Mouse (Mus musculus): ENCODE data around the gene Clnk.
"Not testable (repeated sequence)": the region's sequence is repeated elsewhere in the genome, so short reads cannot be mapped to it uniquely, and the experiment has no call there.

Gene Clnk

DNA sequence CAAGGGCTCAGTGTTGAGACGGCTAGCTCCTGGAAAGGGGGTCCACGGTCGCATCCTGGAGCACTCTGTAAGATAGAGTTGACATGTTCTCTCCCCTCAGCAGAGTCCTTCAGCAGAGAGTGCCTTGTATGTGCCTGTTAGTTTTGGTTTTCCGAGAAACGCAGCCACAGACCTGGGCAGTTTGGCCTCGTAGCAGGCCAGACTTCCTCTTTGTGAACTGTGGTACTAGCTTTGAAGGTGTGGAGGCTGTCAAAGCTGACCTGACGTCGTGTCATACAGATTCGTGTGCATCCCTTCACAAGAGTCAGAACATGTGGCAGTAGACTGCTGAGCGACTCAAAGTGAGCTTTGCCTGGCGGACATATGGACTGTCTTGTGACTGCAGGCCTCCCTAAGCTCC, at the start of gene Clnk:
Gene Clnk, minus strand, starts transcription at position 191 of the 400 bp plus-strand sequence.
- no peak for DNase-seq (ENCODE audit: low read depth, low spot score)

DNA sequence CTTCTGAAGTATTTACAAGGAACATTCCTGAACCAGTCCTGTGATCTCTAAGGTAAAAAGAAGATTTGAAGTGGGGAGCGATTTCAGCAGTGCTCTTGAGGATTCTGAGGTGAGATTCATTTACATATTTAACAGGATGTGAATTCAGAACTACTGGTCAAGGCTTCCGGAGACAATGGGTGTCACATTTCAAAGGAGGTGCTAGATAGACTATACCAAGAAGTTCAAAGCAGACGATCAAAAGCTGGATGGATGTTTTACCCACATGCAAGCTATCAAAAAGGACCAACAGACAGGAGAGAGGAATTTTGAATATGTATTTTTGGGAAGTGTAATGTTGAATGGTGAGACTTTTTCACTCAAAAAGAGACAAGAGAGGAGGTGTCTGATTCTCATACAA, 28.7 kb upstream of the Clnk start:
- no peak for DNase-seq (ENCODE audit: low read depth, low spot score)

DNA sequence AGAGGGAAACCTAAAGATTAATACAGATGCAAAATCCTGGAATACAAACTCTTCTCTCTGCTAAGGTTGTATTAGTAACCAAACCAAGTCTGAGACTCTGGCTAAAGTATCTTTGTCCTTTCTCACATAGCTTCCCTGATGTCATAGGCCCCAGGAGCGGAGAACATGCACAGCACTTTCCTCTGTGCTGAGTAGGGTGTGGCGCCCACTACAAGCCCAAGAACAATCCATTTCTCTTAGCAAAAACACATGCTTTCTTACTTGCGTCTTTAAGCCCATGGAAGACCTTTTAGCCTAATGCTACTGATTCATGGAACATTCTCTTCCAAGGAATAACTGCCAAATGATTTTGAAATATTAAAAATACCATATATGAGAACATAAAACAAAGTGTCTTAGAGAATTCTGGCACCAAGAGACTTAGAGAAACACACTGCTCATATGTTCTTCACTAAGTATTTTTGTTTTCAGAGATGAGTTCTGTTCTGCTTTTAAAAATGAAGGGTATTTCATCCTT, 28.0 kb upstream of the Clnk start:
- no peak for DNase-seq (ENCODE audit: low read depth, low spot score)

DNA sequence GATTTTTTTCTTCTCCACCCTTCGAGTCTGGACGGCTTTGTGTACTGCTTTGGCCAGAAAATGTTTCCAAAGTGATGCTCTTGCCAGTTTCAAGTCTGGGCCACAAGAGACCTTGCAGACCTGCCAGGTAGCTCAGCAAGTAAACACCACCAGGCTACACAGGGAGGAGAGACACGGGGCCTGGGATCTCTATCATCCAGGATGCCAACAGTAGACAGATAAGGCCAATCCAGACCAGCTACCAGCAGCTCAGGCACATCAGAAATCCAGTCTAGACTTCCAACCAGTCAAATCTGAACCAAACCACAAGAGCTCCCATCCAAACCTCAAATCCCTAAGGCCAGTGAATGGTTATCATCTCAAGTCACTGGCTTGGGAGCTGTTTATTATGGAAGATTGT, 26.3 kb upstream of the Clnk start:
- DNase-seq (ENCODE audit: low read depth, low spot score) = no peak

DNA sequence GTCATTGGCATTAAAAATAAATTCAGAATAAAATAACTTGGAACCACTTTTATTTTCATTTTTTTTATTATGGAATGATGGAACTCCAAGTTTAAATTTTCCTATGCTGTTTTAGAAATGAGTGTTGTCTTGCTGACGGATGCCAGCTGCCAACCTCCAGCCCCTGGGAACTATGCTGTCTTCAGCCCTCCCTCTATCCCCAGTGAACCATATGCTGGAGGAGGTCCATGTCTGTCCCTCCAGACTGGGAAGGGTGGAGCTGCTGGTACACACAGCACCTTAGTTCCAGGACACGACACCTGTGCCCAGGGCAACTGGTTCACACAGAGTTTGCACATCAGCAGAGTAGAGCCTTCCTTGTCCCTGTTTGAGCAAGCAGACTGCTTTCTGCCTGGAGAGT, 22.4 kb upstream of the Clnk start:
- no peak for DNase-seq (ENCODE audit: low read depth, low spot score)

DNA sequence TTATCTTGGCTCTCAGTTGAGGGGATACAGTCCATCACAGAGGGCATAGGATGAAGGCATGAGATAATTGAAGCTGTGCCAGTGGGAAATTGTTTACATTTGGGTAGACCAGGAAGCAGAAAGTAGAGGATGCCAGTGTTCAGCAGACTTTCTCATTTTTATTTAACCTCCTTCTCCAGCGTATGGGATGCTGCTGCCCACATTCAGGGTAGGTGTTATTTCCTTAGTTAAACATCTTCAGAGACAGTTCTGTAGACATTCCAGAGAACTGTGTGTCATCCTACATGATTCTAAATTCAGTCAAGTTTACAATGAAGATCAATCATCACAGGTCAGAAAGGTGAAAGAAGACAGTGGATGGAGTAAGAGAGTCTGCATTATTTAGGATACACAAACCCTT, 12.0 kb upstream of the Clnk start:
- DNase-seq (ENCODE audit: low read depth, low spot score) = no peak

DNA sequence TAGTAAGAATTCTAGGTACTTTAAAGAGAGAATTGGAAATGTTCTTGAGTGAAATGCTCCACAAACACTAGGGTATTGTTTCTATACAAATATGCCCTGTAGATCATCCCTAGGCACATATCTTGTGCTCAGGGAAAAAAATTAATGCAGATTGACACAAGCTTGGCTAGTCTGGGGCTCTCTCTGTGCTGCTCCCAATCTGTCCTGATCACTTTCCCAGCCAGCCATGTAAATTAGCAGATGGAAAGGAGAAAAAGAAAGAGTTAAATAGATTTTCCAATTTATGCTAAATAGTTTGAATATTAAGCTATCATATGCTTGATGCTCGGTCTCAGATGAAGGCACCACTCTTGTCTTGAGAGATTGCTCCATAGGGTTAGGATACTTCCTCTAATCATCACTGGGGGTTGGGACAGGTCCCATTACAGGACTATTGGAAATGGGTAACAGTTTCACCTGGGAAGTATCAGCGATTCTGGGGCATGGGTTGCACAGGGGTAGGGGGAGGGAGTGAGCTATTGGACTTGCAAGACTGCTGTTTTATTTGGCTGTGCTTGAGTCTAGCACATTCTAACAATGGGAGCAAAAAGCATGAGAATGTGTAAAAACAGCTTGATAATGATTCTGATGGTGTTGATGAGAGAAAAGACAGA, 10.1 kb upstream of the Clnk start:
- DNase-seq (ENCODE audit: low read depth, low spot score) = no peak

DNA sequence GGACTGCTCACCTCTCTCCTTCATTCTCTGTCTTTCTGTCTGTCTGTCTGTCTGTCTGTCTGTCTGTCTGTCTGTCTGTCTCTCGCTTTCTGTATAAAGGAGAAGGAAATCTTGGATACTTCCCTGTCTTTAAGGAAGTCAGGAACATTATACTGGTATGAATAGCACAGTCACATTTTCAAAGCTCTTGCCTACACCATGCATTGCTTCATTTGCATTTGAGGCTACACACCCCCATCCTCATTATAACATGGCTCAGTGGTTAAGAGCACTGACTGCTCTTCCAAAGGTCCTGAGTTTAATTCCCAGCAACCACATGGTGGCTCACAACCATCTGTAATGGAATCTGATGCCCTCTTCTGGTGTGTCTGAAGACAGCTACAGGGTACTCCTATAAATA, 6.0 kb upstream of the Clnk start:
- DNase-seq (ENCODE audit: low read depth, low spot score) = not testable (repeated sequence)

DNA sequence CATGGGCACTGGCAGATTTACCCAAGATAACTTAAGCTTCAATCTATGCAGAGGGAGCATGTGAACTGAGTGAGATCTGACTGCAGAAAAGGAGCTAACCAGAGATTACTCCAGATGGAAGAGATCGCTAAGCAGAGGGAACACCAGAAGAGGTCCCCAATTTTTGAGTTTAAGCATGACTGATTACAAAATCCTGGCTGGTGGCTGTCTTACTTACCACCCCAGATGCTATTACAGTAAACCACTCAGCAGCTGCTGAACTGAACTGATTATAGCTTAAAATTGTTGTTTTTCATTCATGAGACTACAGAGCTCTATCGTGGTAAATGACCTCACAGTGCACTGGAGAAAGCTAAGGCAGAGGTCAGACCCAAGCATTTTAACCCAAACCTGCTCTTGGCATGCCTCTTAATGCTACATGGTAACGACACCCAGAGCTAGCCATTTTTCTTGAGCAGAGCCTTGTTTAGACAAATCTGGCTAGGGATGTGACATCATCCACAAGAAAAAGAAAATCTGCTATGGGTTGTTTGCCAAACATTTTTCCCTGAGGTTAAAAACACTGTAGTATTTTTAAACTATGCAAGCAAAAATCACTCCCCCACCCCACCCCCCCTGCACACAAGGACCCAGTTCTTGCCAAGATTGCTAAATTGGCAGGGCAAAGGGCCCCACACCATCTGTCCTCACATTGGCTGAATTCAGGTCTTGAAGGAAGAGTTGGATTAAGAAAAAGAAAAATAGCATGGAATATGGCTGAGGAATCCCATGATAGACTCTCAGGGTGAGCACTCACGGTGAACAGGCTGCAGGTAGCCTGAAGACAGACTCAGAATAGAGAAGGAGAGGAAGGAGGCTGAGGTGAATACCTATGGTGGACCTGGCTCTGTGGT, 5.4 kb upstream of the Clnk start:
- no peak for DNase-seq (ENCODE audit: low read depth, low spot score)

DNA sequence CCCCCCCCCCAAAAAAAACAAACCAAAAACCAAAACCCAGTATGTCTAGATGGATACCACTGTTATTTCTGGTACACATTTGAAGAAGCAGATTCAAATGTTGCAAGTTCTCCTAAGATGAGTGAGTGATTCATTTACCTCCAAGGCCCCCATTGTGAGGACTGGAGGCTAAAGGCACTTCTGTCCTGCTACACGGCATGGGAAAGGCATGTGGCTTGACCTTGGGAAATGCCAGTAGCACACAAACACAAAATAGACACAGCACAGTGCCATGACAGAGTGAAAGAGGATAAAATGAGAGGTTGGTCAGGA, 4.8 kb upstream of the Clnk start:
- no peak for DNase-seq (ENCODE audit: low read depth, low spot score)

DNA sequence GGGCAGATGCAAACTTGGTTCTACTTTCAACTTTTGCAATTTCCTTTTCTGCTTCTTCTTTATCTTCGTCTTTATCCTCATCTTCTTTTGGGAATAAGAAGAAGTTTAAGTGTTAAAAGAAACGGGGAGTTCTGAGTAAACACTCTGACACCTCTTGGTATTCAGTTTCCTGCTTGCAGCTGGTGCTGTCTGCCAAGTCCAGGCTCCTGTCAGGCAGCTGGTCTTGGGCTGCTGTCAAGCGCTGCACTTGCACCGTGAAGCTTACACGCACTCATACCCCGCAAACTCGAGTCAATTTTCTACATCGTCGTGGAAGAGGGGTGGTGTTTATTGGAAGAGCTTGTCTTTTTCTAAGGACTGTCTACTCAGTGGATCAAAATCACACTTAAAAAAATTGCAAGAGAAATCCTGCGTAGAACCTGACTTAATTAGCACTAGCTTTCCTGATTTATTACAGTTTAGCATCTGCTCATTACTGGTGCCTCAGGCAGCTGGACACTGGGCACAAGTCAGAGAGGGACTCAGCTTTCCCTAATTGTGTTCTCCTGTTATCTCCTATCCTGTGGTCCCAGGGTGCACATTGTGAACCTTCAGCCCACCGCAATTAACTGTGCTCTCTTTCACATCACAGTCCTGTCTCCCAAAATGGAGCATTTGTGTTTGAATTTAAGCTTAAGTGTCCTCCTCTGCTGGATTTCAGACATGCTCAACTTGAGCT, 3.5 kb upstream of the Clnk start:
- no peak for DNase-seq (ENCODE audit: low read depth, low spot score)

DNA sequence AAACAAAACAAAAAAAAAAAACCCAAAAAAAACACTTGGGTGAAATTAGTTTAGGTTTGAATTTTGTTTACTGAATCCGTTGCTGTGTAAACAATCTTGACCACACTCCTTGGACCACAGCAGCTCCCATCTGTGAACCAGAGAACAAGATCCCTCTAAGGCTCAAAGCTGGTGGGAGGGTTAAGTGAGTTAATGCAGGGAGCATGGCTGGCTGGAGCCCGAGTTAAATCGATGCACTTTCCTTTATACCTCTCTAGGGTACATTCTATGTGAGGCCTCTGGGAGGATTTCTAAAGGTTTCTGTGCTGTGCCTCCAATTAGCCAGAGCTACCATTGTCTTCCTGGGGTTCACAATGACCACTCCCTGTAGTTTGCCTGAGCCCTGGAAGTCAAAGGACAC, 1.2 kb downstream of the Clnk start:
- no peak for DNase-seq (ENCODE audit: low read depth, low spot score)

DNA sequence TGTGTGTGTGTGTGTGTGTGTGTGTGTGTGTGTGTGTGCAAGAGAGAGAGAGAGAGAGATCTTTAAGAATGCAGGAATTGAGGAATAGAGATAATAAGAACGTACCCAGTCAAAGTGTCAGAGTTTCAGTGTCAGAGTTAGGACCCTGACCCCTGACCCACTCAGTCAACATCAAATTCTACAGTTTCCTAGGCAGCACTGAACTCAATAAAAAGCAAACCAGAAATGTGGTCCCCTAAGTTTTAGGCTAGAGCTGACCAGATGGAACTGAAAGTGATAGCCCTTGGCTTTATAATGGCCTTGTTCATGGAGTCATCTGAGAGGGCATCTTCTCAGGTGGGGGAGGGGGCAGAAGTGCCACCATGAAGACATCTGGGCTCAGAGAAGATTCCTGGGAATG, 1.7 kb downstream of the Clnk start:
- DNase-seq (ENCODE audit: low read depth, low spot score) = no peak

DNA sequence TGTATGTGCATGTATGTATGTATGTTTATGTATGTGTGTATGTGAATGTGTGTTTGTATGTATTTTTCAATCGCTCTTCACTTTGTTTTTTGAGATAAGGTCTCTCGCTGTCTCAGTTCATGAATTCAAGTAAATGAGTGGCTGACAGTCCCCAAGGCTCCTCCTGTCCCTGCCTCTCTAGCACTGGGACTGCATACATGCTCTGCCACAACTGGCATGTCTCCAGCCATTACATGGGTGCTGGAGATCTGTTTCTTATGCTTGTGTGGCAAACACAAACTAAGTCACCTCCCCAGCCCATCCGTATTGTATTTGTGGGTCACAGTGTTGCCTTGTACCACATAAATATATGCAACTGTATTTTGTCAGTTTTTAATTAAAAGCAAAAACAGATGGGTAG, 3.7 kb downstream of the Clnk start:
- DNase-seq (ENCODE audit: low read depth, low spot score) = no peak

DNA sequence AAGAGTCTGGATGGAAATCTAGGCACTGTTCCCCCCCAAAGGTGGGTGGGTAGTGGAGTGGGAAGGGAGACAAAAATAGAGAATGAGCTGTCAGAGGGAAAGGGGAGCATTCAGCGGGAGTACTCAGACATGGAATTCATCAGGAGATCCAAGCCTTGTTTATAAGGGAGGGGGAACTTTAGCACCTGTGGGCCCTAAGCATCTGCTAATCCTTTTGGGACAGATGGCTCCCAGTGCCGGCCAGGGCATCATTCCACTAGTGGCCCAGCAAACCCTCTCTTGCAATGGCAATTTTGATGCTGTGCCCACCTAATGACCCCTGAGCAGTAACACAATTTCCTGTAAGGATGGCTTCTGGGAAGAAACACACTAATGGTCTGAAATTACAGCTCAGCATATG, 5.0 kb downstream of the Clnk start:
- no peak for DNase-seq (ENCODE audit: low read depth, low spot score)

DNA sequence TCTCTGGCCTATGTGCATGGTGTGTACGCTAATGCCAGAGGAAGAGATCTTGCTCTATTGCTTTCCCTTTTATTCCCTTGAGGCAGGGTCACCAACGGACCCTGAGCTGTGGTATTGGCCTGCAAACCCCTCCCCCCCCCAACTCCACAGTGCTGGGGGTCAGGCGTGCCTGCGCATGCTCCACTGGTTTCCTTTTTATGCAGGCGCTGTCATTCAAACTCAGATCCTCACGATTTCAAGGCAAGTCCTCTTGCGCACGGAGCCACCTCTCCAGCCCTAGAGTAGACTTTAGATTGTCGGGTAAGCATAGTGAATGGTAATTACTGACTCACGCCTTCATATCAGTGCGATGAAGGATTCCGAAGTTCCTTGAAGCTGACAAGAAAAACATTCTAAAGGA, 6.1 kb downstream of the Clnk start:
- DNase-seq (ENCODE audit: low read depth, low spot score) = no peak

DNA sequence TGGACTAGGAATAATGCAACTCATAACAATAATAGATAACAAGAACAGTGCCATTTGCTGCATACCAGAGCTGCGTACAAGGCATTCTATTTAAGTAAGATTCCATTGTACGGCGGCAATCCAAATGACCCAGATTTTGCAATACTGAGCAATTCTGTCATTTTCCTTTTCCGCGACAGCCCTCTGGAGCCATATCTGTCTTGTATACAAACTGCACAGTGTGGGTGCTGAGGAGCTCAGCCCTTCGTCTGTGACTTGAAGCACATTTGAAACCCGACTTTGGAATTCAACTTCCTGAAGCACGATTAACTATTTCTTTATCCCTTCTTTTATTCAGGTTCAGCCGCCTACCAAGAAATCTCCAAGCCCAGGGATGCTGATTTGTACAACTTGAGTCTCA, 6.6 kb downstream of the Clnk start:
- DNase-seq (ENCODE audit: low read depth, low spot score) = no peak

DNA sequence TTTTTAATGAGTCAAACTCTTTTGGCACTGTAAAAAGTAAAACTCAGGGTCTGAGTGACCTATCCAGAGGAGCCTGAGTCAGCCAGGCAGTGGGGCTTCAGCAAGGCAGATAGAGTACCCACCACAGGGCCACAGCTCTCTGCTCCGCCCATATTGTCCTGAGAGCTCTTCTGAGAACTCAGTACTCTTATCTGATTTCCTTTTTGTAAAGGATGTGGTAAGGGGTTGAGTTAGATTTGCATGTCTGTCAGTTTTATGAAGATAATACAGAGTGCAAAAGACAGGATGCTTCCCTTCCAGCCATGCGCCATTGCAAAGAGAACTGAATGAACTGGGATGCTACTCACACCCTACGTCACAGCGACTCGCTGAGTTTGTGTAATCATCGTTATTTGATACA, 12.0 kb downstream of the Clnk start:
- no peak for DNase-seq (ENCODE audit: low read depth, low spot score)

DNA sequence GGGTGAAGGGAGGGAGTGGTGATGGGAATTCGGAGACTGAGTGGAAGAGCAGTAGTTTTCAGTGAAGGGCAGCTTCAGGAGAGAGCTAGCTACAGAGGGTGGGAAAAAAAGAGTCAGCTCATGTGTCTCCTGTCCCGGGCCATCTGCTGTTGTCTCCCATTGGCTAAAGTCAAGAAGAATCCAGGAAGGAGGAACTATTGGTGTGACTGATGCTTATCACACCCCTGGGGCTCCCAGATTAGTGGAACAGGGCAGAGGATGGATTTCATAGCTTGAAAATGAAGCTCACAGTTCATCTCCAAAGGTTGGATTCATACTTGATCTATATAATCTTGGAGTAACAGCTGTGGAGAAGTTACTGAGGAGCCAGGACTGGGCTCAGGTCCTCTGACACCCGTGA, 13.6 kb downstream of the Clnk start:
- no peak for DNase-seq (ENCODE audit: low read depth, low spot score)

DNA sequence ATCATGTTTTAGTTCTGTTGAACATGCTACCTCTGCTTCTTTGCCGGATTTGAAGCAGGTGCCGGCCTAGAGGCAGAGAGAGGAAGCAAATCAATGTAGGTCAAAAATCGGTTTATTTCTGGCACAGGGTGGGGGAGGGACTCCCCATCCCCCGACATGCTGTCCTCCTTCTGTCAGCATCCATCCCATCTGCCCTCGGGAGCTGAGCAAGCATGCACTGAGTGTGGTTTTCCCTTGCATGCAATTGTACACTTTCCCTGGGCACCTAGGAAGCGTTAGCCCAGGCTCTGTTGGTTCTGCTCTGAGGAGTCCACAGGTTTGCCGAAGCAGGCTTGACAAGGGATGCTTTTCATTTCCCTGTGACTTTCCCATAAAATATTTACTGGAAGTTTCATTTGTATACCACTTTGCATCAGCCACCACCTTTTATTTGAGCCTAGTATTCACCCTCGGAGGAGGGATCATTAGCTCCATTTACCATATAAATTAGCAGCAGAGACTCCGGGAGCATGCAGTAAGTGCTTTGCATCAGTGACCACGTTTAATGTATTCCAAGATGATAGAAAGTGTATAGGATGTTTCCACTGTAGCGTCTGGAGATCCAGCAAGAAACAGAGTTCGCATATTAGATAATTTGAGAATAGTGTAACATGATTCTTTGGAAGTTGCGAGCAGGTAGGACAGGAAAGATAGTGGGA, 14.2 kb downstream of the Clnk start:
- no peak for DNase-seq (ENCODE audit: low read depth, low spot score)

DNA sequence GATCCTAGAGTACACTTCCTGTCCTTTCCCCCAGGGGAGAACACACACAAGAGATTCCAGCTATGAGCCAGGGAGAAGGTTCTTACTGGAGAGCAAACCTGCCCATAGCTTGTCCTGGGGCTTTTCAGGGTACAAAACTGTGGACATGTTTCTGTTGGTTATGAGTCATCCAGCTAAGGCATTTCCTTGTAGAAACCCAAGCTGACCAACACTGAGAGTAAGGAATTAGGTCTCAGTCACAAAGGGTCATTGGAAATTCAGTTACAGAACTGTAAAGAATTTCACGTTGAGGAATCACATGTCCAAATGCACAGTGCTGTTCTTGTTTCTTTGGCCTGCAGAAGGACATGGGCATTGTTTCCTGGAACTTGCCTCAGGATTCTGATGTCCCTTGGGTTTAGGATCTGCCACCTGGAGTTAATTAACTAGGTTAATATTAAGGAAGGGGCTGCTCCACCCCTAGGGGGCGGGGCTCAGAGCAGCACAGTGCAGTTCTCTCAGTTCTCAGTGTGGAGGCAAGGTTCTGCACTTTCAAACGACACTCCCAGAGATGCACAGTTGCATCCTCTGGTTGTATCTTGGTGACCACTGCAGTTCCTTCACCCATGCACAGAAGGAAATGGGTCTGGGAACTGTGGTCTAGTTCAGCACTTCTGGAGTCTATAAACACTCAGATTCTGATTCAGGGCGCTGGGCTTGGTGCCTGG, 18.4 kb downstream of the Clnk start:
- DNase-seq (ENCODE audit: low read depth, low spot score) = no peak
